Mouse (Mus musculus) erythroid progenitor cell, adult 5-6 weeks (primary cell): ENCODE measurements around the gene Gm45233. TPM values are rescaled to one million over a fixed set of nuclear protein-coding genes. Genes with fewer than 3 reads are reported as not detected.
"Not testable (repeated sequence)": the region's sequence is repeated elsewhere in the genome, so short reads cannot be mapped to it uniquely, and the experiment has no call there.

Experiments
- ATAC-seq: replicated peaks from 2 replicates; pipeline ENCODE4 v1.8.0; 2016; ENCODE audit warnings: moderate number of reproducible peaks, mild to moderate bottlenecking, moderate TSS enrichment, inconsistent platforms; ENCODE audit not compliant: poor library complexity, low FRiP score, severe bottlenecking
- total RNA-seq, 2 experiments: library from RNA; stranded (forward) in 1 of 2; stranded (reverse) in 1 of 2; fragments of 150-400 nt in 1 of 2; fragments of 186-747, 209-891 nt in 1 of 2; gene quantifications; 2 replicates each; pipeline versions ENCODE4 v1.2.3 to v1.2.4; 2015 to 2017; ENCODE audit warnings: low replicate concordance in 2 of 2

Gene Gm45233
- total RNA-seq (2015; ENCODE audit: low replicate concordance) (not detected in 2 replicates), total RNA-seq (2017; ENCODE audit: low replicate concordance) (5.8 TPM in 1 of 2 replicates, not detected in the other)

DNA sequence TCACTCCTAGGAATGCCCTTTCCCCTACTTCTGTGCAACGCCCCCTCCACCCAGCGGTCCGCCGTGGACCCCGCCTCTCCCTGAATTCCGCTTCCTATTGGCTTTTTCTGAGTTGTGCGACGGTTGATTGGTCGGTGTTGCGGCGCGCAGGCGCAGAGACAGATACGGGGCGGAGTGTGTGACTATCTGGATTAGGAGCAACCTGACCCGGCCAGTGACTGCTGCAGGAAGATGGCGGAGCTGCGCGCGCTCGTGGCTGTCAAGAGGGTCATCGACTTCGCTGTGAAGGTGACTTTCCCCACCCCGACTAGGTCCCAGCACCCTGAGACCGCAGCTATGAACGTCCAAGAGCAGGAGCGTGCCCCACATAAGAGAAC is at the start of gene Gm45233, which contains the start of gene Etfb:
Gene Gm45233 (plus strand): TSS at position 212 of the 377 bp plus-strand sequence.
Gene Etfb (plus strand): TSS at position 167 of the 377 bp plus-strand sequence.
- peak; percentile 96 for ATAC-seq

DNA sequence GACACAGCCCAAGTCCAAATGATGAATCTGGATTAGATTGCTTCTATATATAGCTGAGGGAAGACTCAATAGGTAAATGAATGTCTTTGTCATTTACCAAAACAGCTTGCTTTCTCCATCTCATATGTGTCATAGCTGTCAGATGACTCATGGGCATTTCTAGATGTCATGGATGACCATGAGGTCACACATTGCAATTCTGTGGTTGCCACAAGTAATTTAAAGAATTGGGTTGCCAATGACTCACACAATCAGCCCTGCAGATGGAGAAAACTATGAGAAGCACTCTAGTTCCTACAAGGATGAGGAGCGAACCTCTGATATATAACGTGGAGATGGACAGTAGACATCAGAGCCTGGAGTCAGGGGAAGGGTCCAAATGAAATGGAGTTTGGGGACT is 44.4 kb upstream of the Gm45233 start:
- no peak for ATAC-seq

DNA sequence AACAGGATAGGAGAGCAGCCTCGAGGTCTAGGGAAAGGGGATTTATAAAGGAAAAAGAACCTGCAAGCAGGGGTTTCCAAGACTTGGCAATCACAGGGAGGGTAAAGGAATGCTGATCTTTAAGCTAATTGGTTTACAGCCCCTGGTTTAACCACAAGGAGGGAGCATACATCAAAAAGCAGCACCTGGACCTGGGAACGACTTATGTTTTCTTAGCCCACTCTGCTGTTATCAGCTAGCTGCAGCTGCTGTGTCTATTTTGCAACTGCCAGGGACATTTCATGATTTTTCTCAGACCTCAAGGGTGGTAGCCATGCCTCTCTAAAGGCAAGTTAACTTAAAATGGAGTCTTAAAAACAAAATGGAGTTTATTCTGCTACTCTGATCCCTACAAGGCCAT is 41.2 kb upstream of the Gm45233 start:
- ATAC-seq = no peak

DNA sequence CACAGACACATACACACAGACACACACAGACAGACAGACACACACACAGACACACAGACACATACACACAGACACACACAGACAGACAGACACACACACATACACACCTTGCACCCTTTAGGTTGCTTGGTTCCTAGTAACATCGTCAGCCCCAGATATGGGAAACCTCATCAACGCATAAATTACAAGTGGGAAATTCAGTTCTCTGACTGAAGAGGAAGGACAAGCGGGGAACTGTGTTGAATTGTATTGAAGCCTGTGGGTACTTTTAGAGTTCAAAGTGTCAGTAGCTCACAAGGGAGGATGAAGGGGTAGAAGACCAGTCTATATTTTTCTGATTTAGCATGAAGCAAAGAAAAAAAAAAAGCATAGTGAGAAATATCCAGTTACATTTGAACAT is 36.4 kb upstream of the Gm45233 start:
- no peak for ATAC-seq

DNA sequence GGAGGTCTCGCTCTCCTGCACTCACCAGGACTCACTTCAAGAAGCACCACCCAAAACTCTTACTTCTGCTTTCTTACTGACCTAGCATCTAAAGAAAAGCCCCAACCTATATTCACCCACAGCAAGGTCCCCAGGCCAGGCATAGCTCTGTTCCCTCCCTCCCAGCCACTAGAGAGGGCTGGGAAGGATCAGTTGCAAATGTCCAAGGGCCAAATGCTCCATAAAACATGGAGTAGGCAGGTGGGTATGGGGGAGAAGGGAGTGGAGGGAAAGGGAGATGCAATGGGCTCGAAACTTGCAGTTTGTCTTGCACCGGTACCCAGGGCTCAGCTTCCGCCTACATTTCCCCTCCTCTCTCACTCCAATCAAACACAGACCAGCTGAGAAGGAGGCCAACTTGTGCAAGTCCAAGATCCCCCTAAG is 35.8 kb upstream of the Gm45233 start, which contains the start of gene Siglecg:
Gene Siglecg (plus strand): TSS at position 74 of the 423 bp plus-strand sequence.
- ATAC-seq = no peak

DNA sequence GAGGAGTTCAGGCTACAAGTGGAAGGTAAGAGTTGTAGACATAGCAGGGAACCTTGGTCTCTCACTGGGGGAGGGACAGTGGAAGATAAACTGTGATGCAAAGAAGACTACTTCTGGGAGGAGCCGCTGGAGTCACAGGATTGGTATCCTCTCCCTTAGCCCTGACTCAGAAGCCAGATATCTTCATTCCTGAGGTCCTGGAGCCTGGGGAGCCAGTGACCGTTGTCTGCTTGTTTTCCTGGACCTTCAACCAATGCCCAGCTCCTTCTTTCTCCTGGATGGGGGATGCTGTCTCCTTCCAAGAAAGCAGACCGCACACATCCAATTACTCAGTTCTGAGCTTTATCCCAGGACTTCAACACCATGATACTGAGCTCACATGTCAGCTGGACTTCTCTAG is 34.8 kb upstream of the Gm45233 start:
- ATAC-seq = no peak

DNA sequence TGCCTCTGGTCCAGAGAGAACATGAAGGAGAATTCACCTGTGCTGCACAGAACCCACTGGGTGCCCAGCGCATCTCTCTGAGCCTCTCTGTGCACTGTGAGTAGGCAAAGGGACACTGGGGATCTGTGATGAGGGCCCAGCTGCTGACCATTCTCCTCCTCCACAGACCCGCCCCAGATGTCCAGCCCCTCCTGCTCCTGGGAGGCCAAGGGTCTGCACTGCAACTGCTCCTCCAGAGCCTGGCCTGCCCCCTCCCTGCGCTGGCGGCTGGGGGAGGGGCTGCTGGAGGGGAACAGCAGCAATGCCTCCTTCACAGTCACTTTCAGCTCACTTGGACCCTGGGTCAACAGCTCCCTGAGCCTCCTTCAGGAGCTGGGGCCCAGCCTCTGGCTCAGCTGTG is 32.2 kb upstream of the Gm45233 start:
- not testable (repeated sequence) for ATAC-seq

GRCm38 (mm10) chr7:43417298-43417697 is 26.6 kb upstream of the Gm45233 start:
- no peak for ATAC-seq

GRCm38 (mm10) chr7:43422995-43423617 is 20.8 kb upstream of the Gm45233 start:
- ATAC-seq = 0 out of 2 replicates have a peak, but pooled peaks have one; percentile 63

DNA sequence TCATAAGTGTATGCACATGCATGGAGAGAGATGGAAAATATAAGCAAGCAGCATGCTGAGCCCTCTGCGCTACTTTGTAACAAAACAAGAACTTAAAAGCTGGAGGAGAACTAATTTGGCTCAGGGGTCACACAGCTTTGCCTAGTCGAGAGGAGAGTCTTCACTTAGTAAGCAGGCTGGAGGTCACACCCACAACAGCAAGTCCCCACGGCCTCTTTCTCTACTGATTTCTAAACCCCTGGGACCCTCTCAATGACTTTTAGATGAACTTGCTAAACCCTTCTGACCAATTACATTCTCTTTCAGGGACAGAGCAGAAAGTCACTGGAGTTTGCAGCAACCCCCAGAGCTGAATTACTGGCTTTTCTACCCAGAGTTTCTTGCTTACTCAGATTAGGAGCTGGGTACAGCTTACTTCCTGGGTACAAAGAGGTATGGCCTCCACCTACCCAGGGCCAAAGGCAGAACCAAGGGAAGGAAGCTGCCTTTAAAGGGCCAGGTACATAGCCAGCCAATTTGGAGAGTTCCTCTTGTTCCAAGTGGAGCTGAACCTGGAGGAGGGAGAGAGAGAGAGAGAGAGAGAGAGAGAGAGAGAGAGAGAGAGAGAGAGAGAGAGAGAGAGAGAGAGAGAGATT is 19.8 kb upstream of the Gm45233 start:
- no peak for ATAC-seq

- no peak for ATAC-seq
Observed at GRCm38 (mm10) chr7:43427406-43427805, 16.5 kb upstream of the Gm45233 start, which contains the start of gene Lim2. Gene Lim2 (plus strand): TSS chr7:43427670.

GRCm38 (mm10) chr7:43429500-43429899 is 14.4 kb upstream of the Gm45233 start:
- no peak for ATAC-seq

DNA sequence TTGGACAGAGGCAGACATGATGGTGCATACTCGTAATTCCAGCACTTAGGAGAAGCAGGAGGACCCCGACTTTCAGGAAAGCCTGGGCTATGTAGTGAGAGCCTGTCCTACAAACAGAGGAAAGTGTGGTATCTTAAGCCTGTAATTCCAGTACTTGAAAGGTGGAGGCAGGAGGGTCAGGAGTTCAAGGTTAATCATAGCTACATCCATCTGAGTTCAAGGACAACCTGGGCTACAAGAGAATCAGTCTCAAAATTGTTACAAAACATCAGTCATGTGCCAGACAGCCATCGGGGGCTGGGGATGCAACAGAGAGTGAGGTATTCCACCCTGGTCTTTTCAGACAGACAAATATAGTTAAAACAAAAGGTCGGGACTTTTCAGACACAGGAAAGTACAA is 11.0 kb upstream of the Gm45233 start:
- no peak for ATAC-seq

DNA sequence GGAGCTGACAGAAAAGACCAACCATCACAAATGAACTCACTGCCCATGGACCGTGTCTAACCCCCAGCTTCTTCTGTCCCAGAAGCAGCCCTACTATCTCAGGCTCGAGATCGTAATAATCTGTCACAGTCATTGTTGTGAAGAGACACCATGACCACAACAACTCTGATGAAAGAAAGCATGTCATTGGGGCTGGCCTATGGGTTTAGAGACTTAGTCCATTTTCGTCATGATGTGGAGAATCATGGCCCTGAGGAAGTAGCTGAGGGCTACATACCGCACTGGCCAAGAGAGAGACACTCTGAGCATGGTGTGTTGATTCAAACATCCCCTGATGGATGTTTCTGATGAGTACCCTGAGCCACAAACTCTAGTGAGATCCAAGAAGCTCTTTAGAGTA is 9.3 kb upstream of the Gm45233 start:
- ATAC-seq = no peak

- no peak for ATAC-seq
Observed at GRCm38 (mm10) chr7:43436341-43437255, 7.3 kb upstream of the Gm45233 start, which contains the start of gene Nkg7. Gene Nkg7 (plus strand): TSS chr7:43437073.

DNA sequence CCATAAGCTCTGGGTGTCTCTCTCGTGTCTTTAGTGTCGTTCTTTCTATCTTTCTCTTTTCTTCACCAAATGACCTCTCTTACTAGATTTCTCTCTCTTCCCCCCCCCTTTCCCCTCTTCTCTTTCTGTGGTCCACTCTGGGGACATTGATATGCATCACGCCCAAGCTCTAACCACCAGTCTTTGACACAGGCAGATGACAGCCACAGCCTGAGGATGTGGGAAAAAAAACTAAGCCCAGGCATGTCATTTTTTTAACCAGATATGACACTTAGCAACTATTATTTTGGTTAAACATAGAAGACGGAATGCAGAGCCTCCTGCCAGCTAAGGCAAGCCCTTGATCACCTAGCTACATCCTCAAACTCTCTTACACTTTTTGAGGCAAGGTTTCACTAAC is 5.3 kb upstream of the Gm45233 start:
- ATAC-seq = no peak

GRCm38 (mm10) chr7:43440482-43440881 is 3.4 kb upstream of the Gm45233 start, which contains the start of gene Cldnd2:
Gene Cldnd2 (plus strand): TSS chr7:43440782.
- no peak for ATAC-seq

DNA sequence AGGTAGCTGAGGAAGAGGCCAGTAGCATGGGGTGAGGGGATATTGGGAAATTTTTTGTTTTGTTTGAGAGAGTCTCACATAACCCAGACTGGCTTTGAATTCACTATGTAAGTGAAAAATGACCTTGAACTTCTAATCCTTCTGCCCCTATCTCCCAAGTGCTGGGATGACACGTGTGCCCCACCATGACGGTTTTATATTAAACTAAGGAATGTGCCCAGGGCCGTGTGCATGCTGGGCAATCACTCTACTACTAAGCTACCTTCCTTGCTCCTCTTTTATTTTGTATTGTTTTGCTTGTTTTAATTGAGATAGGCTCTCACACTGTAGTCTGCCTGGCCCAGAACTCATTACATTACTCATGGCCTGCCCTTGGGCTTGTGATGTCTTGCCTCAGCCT is 2.9 kb upstream of the Gm45233 start:
- no peak for ATAC-seq

GRCm38 (mm10) chr7:43442684-43443083 is 1.2 kb upstream of the Gm45233 start:
- ATAC-seq = no peak
